Mouse (Mus musculus): ENCODE results near the gene Dcdc2b. TPM values are rescaled to one million over a fixed set of nuclear protein-coding genes. Genes with fewer than 3 reads are reported as not detected.

Gene Dcdc2b
- 2.6 and 4.0 TPM in 2 replicates for polyA plus RNA-seq (2015; fragmentation: Nextera tagmentation; extraction: Ambion mirVana)

DNA sequence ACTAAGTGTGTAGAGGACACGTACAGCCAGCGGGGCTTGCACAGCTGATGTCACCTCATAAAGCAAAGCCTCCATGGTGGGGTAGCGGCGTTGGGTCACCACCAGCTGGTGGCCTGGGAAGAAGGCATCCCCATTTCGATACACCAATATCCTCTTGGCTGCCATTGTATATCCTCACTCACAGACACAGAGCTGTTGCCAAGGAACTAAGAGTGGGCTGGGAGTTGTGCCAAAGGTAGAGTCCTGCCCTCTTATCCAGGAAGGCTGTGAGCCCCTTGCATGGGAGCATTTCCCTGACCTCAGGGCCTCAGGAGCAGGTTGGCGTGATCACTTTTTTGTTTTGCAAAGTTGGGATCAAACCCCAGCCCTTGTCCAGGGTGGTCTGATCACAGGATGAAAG is at the start of gene Dcdc2b:
Gene Dcdc2b (minus strand): TSS at position 165 of the 400 bp plus-strand sequence.
- Histone ChIP-seq H3K9me3 (ENCODE audit: control insufficient read depth, low read length) (no peaks in the 10 kb centered on the region), H3K27me3 (replicated peaks; ENCODE audit: control insufficient read depth, insufficient read depth, low read length) (no peaks in the 10 kb centered on the region), H3K36me3 (ENCODE audit: control insufficient read depth, insufficient read depth) (no peaks in the 10 kb centered on the region), H3K4me1 (replicated peaks; ENCODE audit: control insufficient read depth, insufficient read depth, low read length) (peaks cover 18% of the 10 kb centered on the region), H3K27ac (ENCODE audit: low read length) (no peak within 1 kb of the TSS), H3K4me3 (replicated peaks; ENCODE audit: low read length) (no peak within 1 kb of the TSS), H3K9ac (replicated peaks; ENCODE audit: low read depth, low read length) (no peak within 1 kb of the TSS), H3K4me2 (ENCODE audit: low read length) (no peak within 1 kb of the TSS)
- ATAC-seq: no peak
- WGBS: 74% methylated on average over 6 of the region's 6 CpGs

- H3K27ac ChIP-seq (ENCODE audit: low read length): no peak overlapping the region
- 89% methylated on average over 3 of the region's 3 CpGs for WGBS
- no peak overlapping the region for H3K4me3 ChIP-seq (replicated peaks; ENCODE audit: low read length)
- peaks cover 14% of the 10 kb centered on the region for H3K36me3 ChIP-seq (ENCODE audit: control insufficient read depth, insufficient read depth)
- H3K4me1 ChIP-seq (replicated peaks; ENCODE audit: control insufficient read depth, insufficient read depth, low read length): no peaks in the 10 kb centered on the region
- no peaks in the 10 kb centered on the region for H3K27me3 ChIP-seq (replicated peaks; ENCODE audit: control insufficient read depth, insufficient read depth, low read length)
- no peaks in the 10 kb centered on the region for H3K9me3 ChIP-seq (ENCODE audit: control insufficient read depth, low read length)
- no peak overlapping the region for H3K4me2 ChIP-seq (ENCODE audit: low read length)
- H3K9ac ChIP-seq (replicated peaks; ENCODE audit: low read depth, low read length): no peak overlapping the region
- ATAC-seq: no peak
Observed at GRCm38 (mm10) chr4:129662255-129662813, 48.3 kb upstream of the Dcdc2b start.

GRCm38 (mm10) chr4:129661584-129661983 is 47.5 kb upstream of the Dcdc2b start:
- ATAC-seq: no peak
- no peak overlapping the region for H3K4me3 ChIP-seq (replicated peaks; ENCODE audit: low read length)
- WGBS: 88% methylated on average over 3 of the region's 3 CpGs
- H3K36me3 ChIP-seq (ENCODE audit: control insufficient read depth, insufficient read depth): peaks cover 17% of the 10 kb centered on the region
- no peak overlapping the region for H3K27ac ChIP-seq (ENCODE audit: low read length)
- no peaks in the 10 kb centered on the region for H3K9me3 ChIP-seq (ENCODE audit: control insufficient read depth, low read length)
- H3K27me3 ChIP-seq (replicated peaks; ENCODE audit: control insufficient read depth, insufficient read depth, low read length): no peaks in the 10 kb centered on the region
- no peak overlapping the region for H3K4me2 ChIP-seq (ENCODE audit: low read length)
- H3K9ac ChIP-seq (replicated peaks; ENCODE audit: low read depth, low read length): no peak overlapping the region
- H3K4me1 ChIP-seq (replicated peaks; ENCODE audit: control insufficient read depth, insufficient read depth, low read length): no peaks in the 10 kb centered on the region

DNA sequence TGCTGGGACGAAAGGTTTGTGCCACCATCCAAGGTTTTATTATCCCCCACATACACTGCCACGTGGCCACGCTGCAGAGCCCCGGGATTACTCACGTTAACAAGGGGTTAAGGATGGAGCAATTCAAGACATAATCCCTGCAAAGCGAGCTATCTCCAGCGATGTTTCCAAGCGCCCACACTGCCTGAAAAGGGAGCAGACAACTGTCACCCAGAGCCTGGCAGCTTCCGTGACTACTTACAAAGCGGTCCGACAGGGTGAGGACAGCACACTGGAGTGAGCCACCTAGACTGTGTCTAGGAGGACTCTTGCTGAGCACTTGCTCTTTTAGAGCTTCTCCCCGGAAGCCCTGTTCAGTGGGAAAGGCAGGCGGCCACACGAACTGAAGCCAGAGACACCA is 40.7 kb upstream of the Dcdc2b start:
- 89% methylated on average over 14 of the region's 14 CpGs for WGBS
- no peak overlapping the region for H3K27ac ChIP-seq (ENCODE audit: low read length)
- no peaks in the 10 kb centered on the region for H3K4me1 ChIP-seq (replicated peaks; ENCODE audit: control insufficient read depth, insufficient read depth, low read length)
- no peaks in the 10 kb centered on the region for H3K27me3 ChIP-seq (replicated peaks; ENCODE audit: control insufficient read depth, insufficient read depth, low read length)
- no peak overlapping the region for H3K9ac ChIP-seq (replicated peaks; ENCODE audit: low read depth, low read length)
- no peaks in the 10 kb centered on the region for H3K9me3 ChIP-seq (ENCODE audit: control insufficient read depth, low read length)
- peaks cover 54% of the 10 kb centered on the region for H3K36me3 ChIP-seq (ENCODE audit: control insufficient read depth, insufficient read depth)
- ATAC-seq: no peak
- H3K4me3 ChIP-seq (replicated peaks; ENCODE audit: low read length): no peak overlapping the region
- no peak overlapping the region for H3K4me2 ChIP-seq (ENCODE audit: low read length)

- Histone ChIP-seq H3K4me1 (replicated peaks; ENCODE audit: control insufficient read depth, insufficient read depth, low read length) (no peaks in the 10 kb centered on the region), H3K36me3 (ENCODE audit: control insufficient read depth, insufficient read depth) (peaks cover 49% of the 10 kb centered on the region), H3K4me2 (ENCODE audit: low read length) (no peak overlapping the region), H3K27ac (ENCODE audit: low read length) (no peak overlapping the region), H3K4me3 (replicated peaks; ENCODE audit: low read length) (no peak overlapping the region), H3K27me3 (replicated peaks; ENCODE audit: control insufficient read depth, insufficient read depth, low read length) (no peaks in the 10 kb centered on the region), H3K9ac (replicated peaks; ENCODE audit: low read depth, low read length) (no peak overlapping the region), H3K9me3 (ENCODE audit: control insufficient read depth, low read length) (no peaks in the 10 kb centered on the region)
- ATAC-seq: no peak
- WGBS: 96% methylated on average over 8 of the region's 8 CpGs
Observed at GRCm38 (mm10) chr4:129650359-129650758, 36.3 kb upstream of the Dcdc2b start.

DNA sequence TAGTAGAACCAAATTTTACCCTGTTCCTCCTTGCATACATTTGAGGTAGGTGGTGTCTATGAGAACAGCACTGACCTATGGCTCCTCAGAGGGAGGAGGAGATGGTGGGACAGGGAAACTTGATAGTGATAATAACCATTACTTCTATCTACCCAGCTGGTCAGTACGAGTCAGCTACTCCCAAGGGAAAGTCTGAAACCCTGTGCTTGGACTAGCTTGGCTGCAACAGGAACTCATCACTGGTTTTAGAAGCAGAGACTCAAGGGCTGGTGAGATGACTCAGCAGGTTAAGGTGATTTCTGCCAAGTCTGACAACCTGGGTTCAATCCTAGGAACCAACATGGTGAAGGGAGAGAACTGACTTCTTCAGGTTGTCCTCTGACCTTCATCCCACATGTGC is 34.6 kb upstream of the Dcdc2b start:
- Histone ChIP-seq H3K4me3 (replicated peaks; ENCODE audit: low read length) (no peak overlapping the region), H3K27me3 (replicated peaks; ENCODE audit: control insufficient read depth, insufficient read depth, low read length) (no peaks in the 10 kb centered on the region), H3K36me3 (ENCODE audit: control insufficient read depth, insufficient read depth) (peaks cover 33% of the 10 kb centered on the region), H3K9ac (replicated peaks; ENCODE audit: low read depth, low read length) (no peak overlapping the region), H3K27ac (ENCODE audit: low read length) (no peak overlapping the region), H3K9me3 (ENCODE audit: control insufficient read depth, low read length) (no peaks in the 10 kb centered on the region), H3K4me2 (ENCODE audit: low read length) (no peak overlapping the region), H3K4me1 (replicated peaks; ENCODE audit: control insufficient read depth, insufficient read depth, low read length) (no peaks in the 10 kb centered on the region)
- ATAC-seq: no peak
- WGBS: 96% methylated on average over 1 of the region's 1 CpGs

DNA sequence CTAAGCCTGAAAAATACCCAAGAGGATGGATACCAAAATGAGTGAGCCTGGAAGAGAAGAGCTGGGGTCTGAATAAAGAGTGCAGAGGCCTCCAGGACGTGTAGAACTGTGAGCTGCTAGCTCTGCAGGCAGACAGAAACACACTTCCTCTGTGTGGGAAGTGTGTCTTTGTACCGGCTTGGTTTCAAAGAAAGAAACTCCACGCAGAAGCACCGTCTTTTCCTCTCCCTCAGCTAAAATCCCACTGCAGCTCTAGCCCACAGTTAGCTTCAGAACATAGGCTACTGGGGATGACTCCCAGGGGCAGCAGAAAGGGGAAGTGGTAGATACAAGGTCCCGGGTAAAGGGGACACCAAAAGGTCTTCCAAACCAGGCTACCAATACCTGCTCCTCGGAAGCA is 31.1 kb upstream of the Dcdc2b start:
- H3K9me3 ChIP-seq (ENCODE audit: control insufficient read depth, low read length): no peaks in the 10 kb centered on the region
- no peak overlapping the region for H3K4me3 ChIP-seq (replicated peaks; ENCODE audit: low read length)
- peaks cover 15% of the 10 kb centered on the region for H3K36me3 ChIP-seq (ENCODE audit: control insufficient read depth, insufficient read depth)
- no peak overlapping the region for H3K9ac ChIP-seq (replicated peaks; ENCODE audit: low read depth, low read length)
- no peak overlapping the region for H3K27ac ChIP-seq (ENCODE audit: low read length)
- 85% methylated on average over 6 of the region's 6 CpGs for WGBS
- no peak overlapping the region for H3K4me2 ChIP-seq (ENCODE audit: low read length)
- peaks cover 6% of the 10 kb centered on the region for H3K4me1 ChIP-seq (replicated peaks; ENCODE audit: control insufficient read depth, insufficient read depth, low read length)
- no peak for ATAC-seq
- no peaks in the 10 kb centered on the region for H3K27me3 ChIP-seq (replicated peaks; ENCODE audit: control insufficient read depth, insufficient read depth, low read length)

DNA sequence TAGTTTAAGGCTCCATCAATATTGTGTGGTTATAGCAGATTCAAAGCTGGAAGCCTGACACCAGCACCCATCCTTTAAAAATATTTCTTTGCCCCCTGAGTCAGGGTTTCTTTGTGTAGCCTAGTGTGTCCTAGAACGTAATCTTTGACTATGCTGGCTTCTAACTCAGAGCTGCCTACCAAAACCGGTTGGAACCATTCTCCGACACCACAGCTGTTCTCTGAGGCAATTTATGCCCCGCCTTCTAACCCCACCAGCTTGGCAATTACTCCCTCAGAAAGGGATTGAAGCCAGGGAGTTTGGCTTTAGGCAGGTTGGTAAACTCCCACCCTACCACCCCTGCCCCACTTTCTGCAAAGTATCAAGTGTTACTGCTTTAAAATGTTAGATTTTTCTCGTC is 27.7 kb upstream of the Dcdc2b start:
- 36% methylated on average over 5 of the region's 5 CpGs for WGBS
- peaks cover 30% of the 10 kb centered on the region for H3K4me1 ChIP-seq (replicated peaks; ENCODE audit: control insufficient read depth, insufficient read depth, low read length)
- ATAC-seq: no peak
- H3K9ac ChIP-seq (replicated peaks; ENCODE audit: low read depth, low read length): no peak overlapping the region
- no peaks in the 10 kb centered on the region for H3K27me3 ChIP-seq (replicated peaks; ENCODE audit: control insufficient read depth, insufficient read depth, low read length)
- H3K4me2 ChIP-seq (ENCODE audit: low read length): peak overlapping the region; percentile 27
- H3K4me3 ChIP-seq (replicated peaks; ENCODE audit: low read length): no peak overlapping the region; the same call in 1 of the 2 replicates
- H3K36me3 ChIP-seq (ENCODE audit: control insufficient read depth, insufficient read depth): peaks cover 11% of the 10 kb centered on the region; the same call in 1 of the 2 replicates
- no peaks in the 10 kb centered on the region for H3K9me3 ChIP-seq (ENCODE audit: control insufficient read depth, low read length)
- no peak overlapping the region for H3K27ac ChIP-seq (ENCODE audit: low read length)

GRCm38 (mm10) chr4:129640638-129641467 is 26.8 kb upstream of the Dcdc2b start, which contains the start of gene Txlna:
TSS of gene Txlna (minus strand) at chr4:129641065.
- Histone ChIP-seq H3K4me2 (ENCODE audit: low read length) (peak within 1 kb of the TSS; percentile 81), H3K36me3 (ENCODE audit: control insufficient read depth, insufficient read depth) (peaks cover 14% of the 10 kb centered on the region; the same call in 1 of the 2 replicates), H3K27ac (ENCODE audit: low read length) (peak within 1 kb of the TSS; percentile 94), H3K9me3 (ENCODE audit: control insufficient read depth, low read length) (no peaks in the 10 kb centered on the region), H3K4me3 (replicated peaks; ENCODE audit: low read length) (peak within 1 kb of the TSS; percentile 67), H3K9ac (replicated peaks; ENCODE audit: low read depth, low read length) (peak within 1 kb of the TSS; percentile 71), H3K4me1 (replicated peaks; ENCODE audit: control insufficient read depth, insufficient read depth, low read length) (peaks cover 30% of the 10 kb centered on the region), H3K27me3 (replicated peaks; ENCODE audit: control insufficient read depth, insufficient read depth, low read length) (no peaks in the 10 kb centered on the region)
- WGBS: under 1% methylated on average over 55 of the region's 60 CpGs
- ATAC-seq: peak; percentile 96

All from forebrain, embryonic 16.5 days (tissue).